Mouse (Mus musculus) limb, embryonic 10.5 days (tissue): ENCODE measurements around the gene Tnks1bp1. TPM values are rescaled to one million over a fixed set of nuclear protein-coding genes. Genes with fewer than 3 reads are reported as not detected.

ENCODE experiments used
- DNase-seq: peaks from one replicate; pipeline ENCODE4 v3.0.0-alpha.2; 2017; ENCODE audit warnings: low spot score
- H3K27ac ChIP-seq: fragments of 300-500 bp; sonication (generic); 2 replicates; pipeline ENCODE4 v1.5.1; 2016; ENCODE audit warnings: mild to moderate bottlenecking
- H3K27me3 ChIP-seq: fragments of 300-500 bp; sonication (generic); 2 replicates; pipeline ENCODE4 v1.6.1; 2016; ENCODE audit warnings: low read depth, mild to moderate bottlenecking; ENCODE audit not compliant: poor library complexity, severe bottlenecking
- H3K36me3 ChIP-seq: fragments of 300-500 bp; sonication (generic); 2 replicates; pipeline ENCODE4 v1.6.1; 2016; ENCODE audit warnings: mild to moderate bottlenecking, moderate library complexity
- H3K4me1 ChIP-seq: fragments of 300-500 bp; sonication (generic); 2 replicates; pipeline ENCODE4 v1.6.1; 2016
- H3K4me3 ChIP-seq: fragments of 300-500 bp; sonication (generic); 2 replicates; pipeline ENCODE4 v1.5.1; 2016; ENCODE audit warnings: mild to moderate bottlenecking, moderate library complexity
- H3K9me3 ChIP-seq: fragments of 300-500 bp; sonication (generic); replicated peaks from 2 replicates; pipeline ENCODE4 v1.6.1; 2016; ENCODE audit warnings: mild to moderate bottlenecking
- WGBS: fragments of 180-500 bp; shearing (Covaris S2); methylation state at CpG from one replicate; pipeline ENCODE4 v1.1.7; 2016; 5-methylcytosine and 5-hydroxymethylcytosine counted together
- polyA plus RNA-seq: library from polyadenylated mRNA; unstranded; fragments of >200 nt; fragmentation: Nextera tagmentation; extraction: Ambion mirVana; gene quantifications from 2 replicates; pipeline ENCODE4 v1.2.1, GENCODE M21; 2016

The Tnks1bp1 gene
- polyA plus RNA-seq, 1 experiment from 2014 or later = 32.0 TPM

DNA sequence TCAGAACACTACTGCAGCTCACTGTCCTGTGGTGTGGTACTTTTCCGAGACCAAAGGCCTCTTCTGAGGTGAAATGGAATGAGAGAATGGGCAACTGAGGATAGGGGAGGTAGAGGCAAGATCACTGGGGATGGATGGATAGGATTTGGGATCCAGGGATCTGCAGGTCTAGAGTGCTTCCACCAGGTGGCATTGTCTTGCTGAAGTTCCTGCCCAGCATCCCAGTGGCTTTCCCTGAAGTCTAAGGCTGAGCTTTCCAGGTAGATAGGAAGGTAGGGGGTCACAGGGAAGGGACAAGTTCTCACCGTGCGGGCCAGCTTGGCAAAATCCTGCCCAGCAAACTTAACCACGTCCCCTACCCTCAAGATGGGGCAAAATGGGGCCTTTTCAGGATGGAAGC is 25.8 kb upstream of the Tnks1bp1 start:
- no peak for DNase-seq
- WGBS = 18% methylated on average over 4 of the region's 4 CpGs
- no peaks in the 10 kb centered on the region for H3K4me1 ChIP-seq
- no peak overlapping the region for H3K4me3 ChIP-seq
- H3K9me3 ChIP-seq = no peaks in the 10 kb centered on the region
- no peaks in the 10 kb centered on the region for H3K27me3 ChIP-seq
- H3K27ac ChIP-seq = no peak overlapping the region
- H3K36me3 ChIP-seq = no peaks in the 10 kb centered on the region

DNA sequence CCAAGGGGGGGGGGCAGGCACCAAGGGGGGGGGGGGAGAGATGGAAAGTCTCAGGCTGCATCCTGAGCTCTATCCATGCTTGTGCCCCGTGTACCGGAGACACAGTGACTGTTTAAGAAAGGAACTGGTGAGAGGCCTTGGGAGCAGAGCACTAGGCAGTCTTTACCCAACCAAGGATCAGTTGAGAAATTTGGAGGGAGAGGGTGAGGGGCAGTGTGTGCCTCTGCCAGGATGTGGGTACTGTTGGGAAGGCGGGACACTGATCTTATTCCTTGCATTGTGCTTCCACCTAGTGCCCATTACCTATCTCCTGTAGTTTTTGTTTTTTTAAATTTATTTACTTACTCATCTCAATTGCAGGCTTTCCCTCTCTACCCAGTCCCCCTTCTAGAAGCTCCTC is 21.6 kb upstream of the Tnks1bp1 start:
- H3K27me3 ChIP-seq = no peaks in the 10 kb centered on the region
- 76% methylated on average over 3 of the region's 3 CpGs for WGBS
- H3K9me3 ChIP-seq = no peaks in the 10 kb centered on the region
- H3K27ac ChIP-seq = no peak overlapping the region
- H3K36me3 ChIP-seq = no peaks in the 10 kb centered on the region
- H3K4me3 ChIP-seq = no peak overlapping the region
- H3K4me1 ChIP-seq = no peaks in the 10 kb centered on the region
- no peak for DNase-seq

DNA sequence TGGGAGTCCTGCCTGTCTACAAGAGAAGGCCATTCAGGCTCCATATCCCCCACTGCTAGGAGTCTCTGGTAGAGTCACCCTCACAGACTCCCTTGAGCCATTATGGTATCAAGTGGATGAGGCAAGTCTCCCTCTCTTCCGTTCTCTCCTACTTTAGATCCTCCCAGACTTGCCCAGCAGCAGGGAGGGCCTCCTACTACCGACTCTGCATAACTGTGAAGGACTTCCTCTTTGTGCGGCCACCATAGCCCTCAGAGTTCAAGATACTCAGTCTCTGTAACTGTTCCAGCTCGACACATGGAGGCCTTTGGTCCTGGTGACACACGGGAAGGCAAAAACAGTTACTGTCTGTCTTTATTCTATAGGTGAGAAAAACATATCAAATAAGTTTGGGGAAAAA is 20.5 kb upstream of the Tnks1bp1 start:
- 77% methylated on average over 5 of the region's 5 CpGs for WGBS
- no peaks in the 10 kb centered on the region for H3K27me3 ChIP-seq
- H3K4me3 ChIP-seq = no peak overlapping the region
- H3K36me3 ChIP-seq = no peaks in the 10 kb centered on the region
- no peak overlapping the region for H3K27ac ChIP-seq
- no peak for DNase-seq
- H3K9me3 ChIP-seq = no peaks in the 10 kb centered on the region
- H3K4me1 ChIP-seq = no peaks in the 10 kb centered on the region

- Histone ChIP-seq H3K36me3 (no peaks in the 10 kb centered on the region), H3K9me3 (no peaks in the 10 kb centered on the region), H3K4me1 (no peaks in the 10 kb centered on the region), H3K27me3 (no peaks in the 10 kb centered on the region), H3K27ac (no peak overlapping the region), H3K4me3 (no peak overlapping the region)
- DNase-seq = no peak
- WGBS = 42% methylated on average over 6 of the region's 6 CpGs
Observed at GRCm38 (mm10) chr2:85029897-85030296, 17.9 kb upstream of the Tnks1bp1 start.

- 67% methylated on average over 6 of the region's 6 CpGs for WGBS
- Histone ChIP-seq H3K27ac (no peak overlapping the region), H3K4me3 (no peak overlapping the region), H3K4me1 (no peaks in the 10 kb centered on the region), H3K36me3 (no peaks in the 10 kb centered on the region), H3K9me3 (no peaks in the 10 kb centered on the region), H3K27me3 (no peaks in the 10 kb centered on the region)
- DNase-seq = no peak
Observed at GRCm38 (mm10) chr2:85030989-85031388, 16.8 kb upstream of the Tnks1bp1 start.

GRCm38 (mm10) chr2:85033121-85033520 is 14.7 kb upstream of the Tnks1bp1 start:
- H3K9me3 ChIP-seq = no peaks in the 10 kb centered on the region
- H3K27ac ChIP-seq = no peak overlapping the region
- no peaks in the 10 kb centered on the region for H3K27me3 ChIP-seq
- peaks cover 9% of the 10 kb centered on the region; the same call in 1 of the 2 replicates for H3K4me1 ChIP-seq
- H3K4me3 ChIP-seq = no peak overlapping the region
- no peaks in the 10 kb centered on the region for H3K36me3 ChIP-seq
- 83% methylated on average over 2 of the region's 2 CpGs for WGBS
- no peak for DNase-seq

GRCm38 (mm10) chr2:85034169-85034568 is 13.7 kb upstream of the Tnks1bp1 start:
- 88% methylated on average over 7 of the region's 7 CpGs for WGBS
- DNase-seq = no peak

DNA sequence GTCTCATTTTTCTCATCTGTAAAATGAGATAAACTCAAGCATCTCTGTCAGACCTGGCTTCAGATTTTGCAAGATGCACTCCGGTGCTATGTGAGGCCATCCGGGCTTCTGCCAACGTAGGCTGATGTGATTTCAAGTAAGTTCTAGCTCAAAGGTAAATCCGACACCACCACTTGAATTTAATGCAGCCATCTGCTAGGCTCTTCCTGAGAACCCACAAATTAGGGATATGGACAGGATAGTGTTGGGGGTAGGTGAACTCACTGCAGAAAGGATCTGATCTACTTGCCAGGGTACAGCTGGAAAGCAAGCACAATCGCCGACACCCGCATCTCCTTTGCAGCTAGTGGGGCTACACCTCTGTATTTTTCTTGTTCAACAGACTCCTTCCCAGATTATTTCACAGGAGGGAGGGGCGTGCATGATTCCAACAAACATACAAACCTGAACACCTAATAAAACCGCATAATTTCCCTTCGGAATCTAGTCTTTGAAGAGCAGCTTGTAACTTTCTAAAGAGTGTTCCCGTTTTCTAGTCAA is 11.2 kb upstream of the Tnks1bp1 start:
- 13% methylated on average over 11 of the region's 11 CpGs for WGBS
- Histone ChIP-seq H3K4me3 (peak overlapping the region; percentile 74), H3K9me3 (no peaks in the 10 kb centered on the region)

More at GRCm38 (mm10) chr2:85034169-85034568, 13.7 kb upstream of the Tnks1bp1 start:
- Histone ChIP-seq H3K27me3 (no peaks in the 10 kb centered on the region), H3K36me3 (peaks cover 6% of the 10 kb centered on the region), H3K9me3 (no peaks in the 10 kb centered on the region), H3K4me1 (peaks cover 15% of the 10 kb centered on the region; the same call in 1 of the 2 replicates), H3K4me3 (no peak overlapping the region), H3K27ac (no peak overlapping the region)

DNA sequence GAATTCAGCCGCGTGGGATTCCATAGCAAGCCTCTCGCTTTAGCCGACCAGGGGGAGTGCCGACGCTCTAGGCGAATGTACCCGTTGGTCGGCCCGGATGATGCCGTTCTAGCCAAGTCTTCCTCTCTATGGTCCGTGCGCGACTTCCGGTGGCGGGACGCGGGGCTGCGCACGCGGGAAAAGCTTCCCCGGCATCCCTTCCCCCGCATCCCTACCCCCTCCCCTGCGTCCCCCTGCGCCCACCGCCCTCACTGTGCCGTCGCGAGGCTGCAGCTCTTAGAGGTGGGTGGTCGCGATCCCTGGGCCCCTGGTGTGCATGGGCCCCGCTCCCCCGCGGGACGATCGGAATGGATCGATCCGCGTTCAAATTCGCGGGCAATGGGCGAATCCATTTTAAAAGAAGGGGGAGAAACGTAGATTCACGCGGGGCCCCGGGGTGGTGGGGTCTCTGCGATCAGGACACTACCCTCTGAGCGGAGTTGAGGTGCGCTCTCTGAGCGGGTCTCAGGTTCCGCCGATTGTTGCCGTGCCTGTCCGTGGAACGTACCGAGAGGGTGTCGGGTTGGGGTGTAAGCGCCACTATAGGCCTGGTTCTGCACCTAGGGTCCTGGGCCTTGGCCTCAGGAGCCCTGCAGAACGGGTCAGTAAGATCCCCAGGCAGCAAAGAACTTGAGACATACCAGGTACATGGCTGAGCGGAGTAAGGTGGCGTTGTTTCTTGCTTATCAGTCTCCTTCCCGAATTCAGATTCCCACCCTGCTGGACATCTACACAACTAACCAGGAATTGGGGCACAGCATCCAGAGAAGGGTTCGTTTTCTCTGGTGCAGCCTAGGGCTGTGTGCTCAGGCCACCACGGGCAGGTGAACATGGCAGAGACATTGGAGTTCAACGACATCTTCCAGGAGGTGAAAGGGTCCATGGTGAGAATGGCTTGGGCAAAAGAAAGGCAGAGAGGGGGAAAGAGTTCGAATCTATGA is 10.5 kb upstream of the Tnks1bp1 start, which contains the start of the genes Ssrp1 and P2rx3:
Gene Ssrp1, plus strand, starts transcription at position 188 of the 980 bp plus-strand sequence.
Gene P2rx3, minus strand, starts transcription at position 416 of the 980 bp plus-strand sequence.
- H3K4me1 ChIP-seq = peaks cover 15% of the 10 kb centered on the region; the same call in 1 of the 2 replicates
- peak within 1 kb of the TSS; percentile 98 for H3K27ac ChIP-seq
- H3K36me3 ChIP-seq = peaks cover 37% of the 10 kb centered on the region
- 1% methylated on average over 66 of the region's 66 CpGs for WGBS
- no peaks in the 10 kb centered on the region for H3K9me3 ChIP-seq
- peak; percentile 96 for DNase-seq
- no peaks in the 10 kb centered on the region for H3K27me3 ChIP-seq
- H3K4me3 ChIP-seq = peak within 1 kb of the TSS; percentile 74

More for the DNA sequence above, 11.2 kb upstream of the Tnks1bp1 start:
- peaks cover 15% of the 10 kb centered on the region; the same call in 1 of the 2 replicates for H3K4me1 ChIP-seq
- DNase-seq = no peak
- peak overlapping the region; percentile 98 for H3K27ac ChIP-seq
- no peaks in the 10 kb centered on the region for H3K27me3 ChIP-seq
- H3K36me3 ChIP-seq = peaks cover 30% of the 10 kb centered on the region

DNA sequence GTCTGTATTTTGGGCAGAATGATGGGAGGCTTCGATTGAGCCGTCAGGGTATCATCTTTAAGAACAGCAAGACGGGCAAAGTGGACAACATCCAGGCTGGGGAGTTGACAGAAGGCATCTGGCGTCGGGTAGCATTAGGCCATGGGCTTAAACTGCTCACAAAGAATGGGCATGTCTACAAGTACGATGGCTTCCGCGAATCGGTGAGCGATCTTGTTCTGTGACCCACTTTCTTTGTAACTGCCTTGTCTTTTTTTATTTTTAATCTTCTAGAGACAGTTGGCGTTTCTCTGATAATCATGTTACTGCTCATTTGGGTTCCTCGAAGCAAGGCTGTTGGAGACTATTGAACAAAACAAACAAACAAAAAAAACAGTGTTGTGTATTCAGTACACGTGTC is 9.5 kb upstream of the Tnks1bp1 start:
- DNase-seq = no peak
- Histone ChIP-seq H3K4me3 (peak overlapping the region; percentile 74), H3K36me3 (peaks cover 47% of the 10 kb centered on the region), H3K27ac (peak overlapping the region; percentile 98), H3K4me1 (peaks cover 15% of the 10 kb centered on the region; the same call in 1 of the 2 replicates), H3K27me3 (no peaks in the 10 kb centered on the region), H3K9me3 (no peaks in the 10 kb centered on the region)
- 89% methylated on average over 13 of the region's 13 CpGs for WGBS

GRCm38 (mm10) chr2:85043623-85044022 is 4.2 kb upstream of the Tnks1bp1 start:
- 93% methylated on average over 7 of the region's 7 CpGs for WGBS
- no peaks in the 10 kb centered on the region for H3K9me3 ChIP-seq
- peaks cover 15% of the 10 kb centered on the region for H3K4me1 ChIP-seq
- DNase-seq = no peak
- H3K36me3 ChIP-seq = peaks cover 83% of the 10 kb centered on the region
- no peak overlapping the region for H3K27ac ChIP-seq
- H3K27me3 ChIP-seq = no peaks in the 10 kb centered on the region
- H3K4me3 ChIP-seq = no peak overlapping the region

DNA sequence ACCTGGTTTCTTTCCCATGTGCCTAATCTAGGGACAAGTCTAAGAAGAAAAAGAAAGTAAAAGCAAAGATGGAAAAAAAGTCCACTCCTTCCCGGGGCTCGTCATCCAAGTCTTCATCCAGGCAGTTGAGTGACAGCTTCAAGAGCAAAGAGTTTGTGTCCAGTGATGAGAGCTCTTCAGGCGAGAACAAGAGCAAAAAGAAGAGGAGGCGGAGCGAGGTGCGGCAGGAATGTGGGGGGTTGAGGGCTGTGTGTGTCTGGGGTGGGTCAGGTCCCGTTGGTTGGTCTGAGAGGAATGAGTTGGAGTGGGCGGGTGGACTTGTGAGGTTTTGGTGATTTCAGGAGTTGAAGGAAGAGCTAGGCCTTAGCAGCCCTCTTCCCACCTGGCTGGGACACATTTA is 1.6 kb upstream of the Tnks1bp1 start:
- WGBS = 93% methylated on average over 8 of the region's 8 CpGs
- no peak for DNase-seq
- Histone ChIP-seq H3K9me3 (no peaks in the 10 kb centered on the region), H3K36me3 (peaks cover 60% of the 10 kb centered on the region), H3K4me3 (no peak overlapping the region), H3K4me1 (peaks cover 38% of the 10 kb centered on the region), H3K27ac (no peak overlapping the region), H3K27me3 (no peaks in the 10 kb centered on the region)

DNA sequence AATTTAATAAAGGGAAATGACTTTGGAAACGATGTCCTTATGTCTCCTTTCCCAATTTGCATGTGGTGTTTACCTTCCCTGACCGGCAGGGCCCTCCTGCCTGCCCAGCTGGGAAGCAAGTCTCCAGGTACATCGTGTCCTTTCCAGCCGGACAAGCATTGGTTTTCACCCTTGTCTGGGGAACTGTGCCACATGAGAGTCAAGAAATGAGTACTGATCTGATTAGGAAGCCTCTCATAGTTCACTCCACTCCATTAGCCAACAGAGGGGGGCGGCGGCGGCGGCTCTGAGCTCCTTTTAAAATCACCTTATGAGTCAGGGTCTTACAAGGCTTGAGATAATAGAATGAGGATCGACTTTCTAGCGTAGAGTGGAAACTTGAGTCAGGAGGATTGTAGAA is 741 bp upstream of the Tnks1bp1 start:
- 64% methylated on average over 10 of the region's 10 CpGs for WGBS
- no peak for DNase-seq
- H3K36me3 ChIP-seq = peaks cover 60% of the 10 kb centered on the region

More for the DNA sequence above, 741 bp upstream of the Tnks1bp1 start:
- Histone ChIP-seq H3K9me3 (no peaks in the 10 kb centered on the region), H3K4me1 (peaks cover 40% of the 10 kb centered on the region), H3K4me3 (peak overlapping the region; percentile 83), H3K27ac (peak overlapping the region; percentile 90; the same call in 1 of the 2 replicates), H3K27me3 (no peaks in the 10 kb centered on the region)
